ENCODE assay signal across 16 mouse cellular contexts in the genomic region with DNA sequence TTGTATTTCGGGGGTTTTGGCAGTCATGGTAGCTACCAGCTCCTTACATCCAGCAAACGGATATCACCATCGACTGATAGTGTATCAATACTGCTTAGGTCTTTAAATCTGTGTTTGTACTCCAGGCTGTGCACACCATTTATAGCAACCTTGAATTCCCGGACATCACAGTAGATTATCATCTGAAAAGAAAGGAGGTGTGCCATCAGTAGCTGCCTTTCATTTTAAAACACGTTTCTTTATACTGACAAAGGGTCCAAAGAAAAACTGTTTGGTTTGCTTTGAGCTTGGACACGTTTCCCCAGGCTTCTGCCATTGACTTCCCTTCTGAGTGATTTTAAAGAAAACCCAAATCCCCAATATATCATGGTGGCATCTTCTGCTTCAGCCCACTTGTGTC.
"Had no signal": no experiment of that assay in that cellular context is flagged by ENCODE, and none has a peak within 500 bp of the region (broad histone marks: within the 10 kb centered on the region; RNA-seq: fewer than 3 reads in every experiment).

No protein-coding gene starts in this region.

- H3K27me3 ChIP-seq: neural tube, embryonic 13.5 days; neural tube, embryonic 15.5 days; stomach, embryonic 15.5 days had no signal

- DNase-seq: retina, postnatal 1 day; right cerebral cortex, adult 18-20 months; right cerebral cortex, postnatal 14 days; right cerebral cortex, postnatal 25 days; right cerebral cortex, postnatal 4 days; spleen, adult 18-20 months; thymus, adult 18-20 months; thymus, adult 2 months; thymus, postnatal 14 days; thymus, postnatal 25 days; thymus, postnatal 36 days; thymus, postnatal 4 days had no signal

- H3K4me1 ChIP-seq: neural tube, embryonic 13.5 days; neural tube, embryonic 15.5 days; stomach, embryonic 15.5 days had no signal

- H3K9ac ChIP-seq: neural tube, embryonic 13.5 days; neural tube, embryonic 15.5 days; stomach, embryonic 15.5 days had no signal

- H3K4me3 ChIP-seq: neural tube, embryonic 13.5 days; neural tube, embryonic 15.5 days; stomach, embryonic 15.5 days had no signal

- H3K9me3 ChIP-seq: neural tube, embryonic 13.5 days; neural tube, embryonic 15.5 days; stomach, embryonic 15.5 days had no signal

- H3K4me2 ChIP-seq: neural tube, embryonic 13.5 days; neural tube, embryonic 15.5 days; stomach, embryonic 15.5 days had no signal

- H3K27ac ChIP-seq: neural tube, embryonic 13.5 days; neural tube, embryonic 15.5 days; stomach, embryonic 15.5 days; stomach, postnatal 0 days had no signal
